Mouse (Mus musculus) cerebellum, adult 2 months (tissue): ENCODE data around the gene Tbc1d16.

Source experiments
- CTCF ChIP-seq: fragments of 200-500 bp; IDR thresholded peaks from 2 replicates; pipeline ENCODE4 v1.5.1; 2011; ENCODE audit warnings: low read depth, mild to moderate bottlenecking, control low read depth, low read length, moderate library complexity, borderline replicate concordance; ENCODE audit not compliant: insufficient read depth
- POLR2A ChIP-seq: fragments of 200-500 bp; IDR thresholded peaks from 2 replicates; pipeline ENCODE4 v1.6.1; 2011; ENCODE audit warnings: low read length, control low read depth, borderline replicate concordance; ENCODE audit not compliant: insufficient read depth

DNA sequence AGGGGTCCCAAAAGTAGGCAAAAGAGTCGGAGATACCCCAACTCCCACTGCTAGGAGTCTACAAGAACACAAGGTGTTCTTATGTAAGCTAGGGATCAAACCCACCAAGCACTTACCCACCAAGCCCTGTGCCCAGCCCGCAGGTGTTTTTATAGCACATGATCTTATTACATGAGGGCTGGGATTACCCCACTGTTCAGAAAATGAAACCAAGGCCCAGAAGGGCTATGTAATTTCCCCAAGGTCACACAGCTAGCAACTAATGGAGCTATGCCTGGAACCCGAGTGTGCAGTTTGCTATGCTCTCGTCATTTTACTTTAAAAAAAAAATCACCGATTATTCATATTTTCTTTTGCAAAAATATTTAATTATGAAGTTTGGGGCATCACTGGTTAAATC, 68.2 kb downstream of the Tbc1d16 start:
- no peak for TF ChIP-seq CTCF
- TF ChIP-seq POLR2A, result no peak
